Mouse (Mus musculus): ENCODE results near the gene Slc16a4. TPM values are rescaled to one million over a fixed set of nuclear protein-coding genes. Genes with fewer than 3 reads are reported as not detected.

Gene Slc16a4
- total RNA-seq, 2 experiments from 2014 or later = 0.86 to 1.1 TPM

- no peak for DNase-seq
Observed at GRCm38 (mm10) chr3:107360341-107360740, 69.3 kb downstream of the Slc16a4 start.

Other genes starting within 250 kb of the Slc16a4 start
- 10 to 100 TPM; 91.3 to 91.6 TPM for gene Kcna2, start 190.1 kb upstream of the Slc16a4 start, total RNA-seq (2021)
- not detected for gene Kcna10, start 108.2 kb upstream of the Slc16a4 start, total RNA-seq (2021)
- under 1 TPM in 1 of 2 experiments, not detected in 1; 0.30 TPM for gene Cym, start 69.5 kb upstream of the Slc16a4 start, total RNA-seq (2021)
- gene A630076J17Rik, start 60.6 kb upstream of the Slc16a4 start, total RNA-seq (2021) = not detected
- not detected for gene Prok1, start 51.5 kb upstream of the Slc16a4 start, total RNA-seq (2021)
- 10 to 100 TPM; 64.0 to 79.4 TPM for gene Lamtor5, start 12.4 kb upstream of the Slc16a4 start, total RNA-seq (2021)
- gene Rbm15, start 42.4 kb downstream of the Slc16a4 start, total RNA-seq (2021) = 10 to 100 TPM; 25.9 to 28.0 TPM
- 10 to 100 TPM; 55.5 to 60.2 TPM for gene Kcnc4, start 168.3 kb downstream of the Slc16a4 start, total RNA-seq (2021)
- gene Slc6a17, start 226.8 kb downstream of the Slc16a4 start, total RNA-seq (2021) = 100 to 1,000 TPM; 286 to 289 TPM

All from layer of hippocampus, postnatal 36 days (tissue).